Mouse (Mus musculus): ENCODE measurements at regions not wholly inside any gene's neighbourhood (a gene's known extent, or its start where the extent isn't known, plus 50 kb on each side); places are given as distances from the start of the nearest gene placed in this dataset.

GRCm38 (mm10) chr4:153763413-153763812 is 193.6 kb upstream of the A430005L14Rik start:
- Histone ChIP-seq H3K4me2 (ENCODE audit: low read depth, low read length) (no peak overlapping the region), H3K9me3 (ENCODE audit: control insufficient read depth, low read length) (no peaks in the 10 kb centered on the region), H3K9ac (ENCODE audit: low read depth, low read length) (no peak overlapping the region), H3K4me1 (ENCODE audit: control insufficient read depth, insufficient read depth, low read length) (no peaks in the 10 kb centered on the region), H3K4me3 (ENCODE audit: low read depth, low read length) (no peak overlapping the region), H3K36me3 (ENCODE audit: control insufficient read depth, insufficient read depth, low read length) (no peaks in the 10 kb centered on the region), H3K27ac (replicated peaks; ENCODE audit: low read depth, low read length) (no peak overlapping the region), H3K27me3 (replicated peaks; ENCODE audit: control insufficient read depth, insufficient read depth, low read length) (no peaks in the 10 kb centered on the region)
- ATAC-seq (ENCODE audit: low read depth) (no peak), DNase-seq (ENCODE audit: low spot score) (no peak)
- 80% methylated on average over 10 of the region's 10 CpGs for WGBS

- no peak overlapping the region for H3K4me3 ChIP-seq (ENCODE audit: low read depth, low read length)
- H3K27ac ChIP-seq (replicated peaks; ENCODE audit: low read depth, low read length), result no peak overlapping the region
- 79% methylated on average over 9 of the region's 9 CpGs for WGBS
- H3K4me1 ChIP-seq (ENCODE audit: control insufficient read depth, insufficient read depth, low read length), result no peaks in the 10 kb centered on the region
- H3K9ac ChIP-seq (ENCODE audit: low read depth, low read length), result no peak overlapping the region
- H3K27me3 ChIP-seq (replicated peaks; ENCODE audit: control insufficient read depth, insufficient read depth, low read length), result no peaks in the 10 kb centered on the region
- DNase-seq (ENCODE audit: low spot score) (no peak), ATAC-seq (ENCODE audit: low read depth) (no peak)
- H3K36me3 ChIP-seq (ENCODE audit: control insufficient read depth, insufficient read depth, low read length), result no peaks in the 10 kb centered on the region
- H3K4me2 ChIP-seq (ENCODE audit: low read depth, low read length), result no peak overlapping the region
- no peaks in the 10 kb centered on the region for H3K9me3 ChIP-seq (ENCODE audit: control insufficient read depth, low read length)
Observed at GRCm38 (mm10) chr4:153767713-153768112, 189.3 kb upstream of the A430005L14Rik start.

GRCm38 (mm10) chr4:153768350-153768749 is 188.7 kb upstream of the A430005L14Rik start:
- Histone ChIP-seq H3K4me2 (ENCODE audit: low read depth, low read length) (no peak overlapping the region), H3K36me3 (ENCODE audit: control insufficient read depth, insufficient read depth, low read length) (no peaks in the 10 kb centered on the region), H3K9ac (ENCODE audit: low read depth, low read length) (no peak overlapping the region), H3K4me3 (ENCODE audit: low read depth, low read length) (no peak overlapping the region), H3K27ac (replicated peaks; ENCODE audit: low read depth, low read length) (no peak overlapping the region), H3K4me1 (ENCODE audit: control insufficient read depth, insufficient read depth, low read length) (no peaks in the 10 kb centered on the region), H3K27me3 (replicated peaks; ENCODE audit: control insufficient read depth, insufficient read depth, low read length) (no peaks in the 10 kb centered on the region), H3K9me3 (ENCODE audit: control insufficient read depth, low read length) (no peaks in the 10 kb centered on the region)
- ATAC-seq (ENCODE audit: low read depth) (no peak), DNase-seq (ENCODE audit: low spot score) (no peak)
- 31% methylated on average over 3 of the region's 3 CpGs for WGBS

GRCm38 (mm10) chr4:153770675-153771074 is 186.4 kb upstream of the A430005L14Rik start:
- Histone ChIP-seq H3K27me3 (replicated peaks; ENCODE audit: control insufficient read depth, insufficient read depth, low read length) (no peaks in the 10 kb centered on the region), H3K4me2 (ENCODE audit: low read depth, low read length) (no peak overlapping the region), H3K9me3 (ENCODE audit: control insufficient read depth, low read length) (no peaks in the 10 kb centered on the region), H3K4me3 (ENCODE audit: low read depth, low read length) (no peak overlapping the region), H3K4me1 (ENCODE audit: control insufficient read depth, insufficient read depth, low read length) (no peaks in the 10 kb centered on the region), H3K9ac (ENCODE audit: low read depth, low read length) (no peak overlapping the region), H3K36me3 (ENCODE audit: control insufficient read depth, insufficient read depth, low read length) (no peaks in the 10 kb centered on the region), H3K27ac (replicated peaks; ENCODE audit: low read depth, low read length) (no peak overlapping the region)
- ATAC-seq (ENCODE audit: low read depth), result no peak
- 38% methylated on average over 5 of the region's 5 CpGs for WGBS
- no peak for DNase-seq (ENCODE audit: low spot score)

GRCm38 (mm10) chr4:153780501-153780900 is 176.5 kb upstream of the A430005L14Rik start:
- H3K9me3 ChIP-seq (ENCODE audit: control insufficient read depth, low read length), result no peaks in the 10 kb centered on the region
- no peak overlapping the region for H3K27ac ChIP-seq (replicated peaks; ENCODE audit: low read depth, low read length)
- no peak overlapping the region for H3K4me2 ChIP-seq (ENCODE audit: low read depth, low read length)
- no peak for ATAC-seq (ENCODE audit: low read depth)
- H3K4me3 ChIP-seq (ENCODE audit: low read depth, low read length), result no peak overlapping the region
- H3K4me1 ChIP-seq (ENCODE audit: control insufficient read depth, insufficient read depth, low read length), result no peaks in the 10 kb centered on the region
- H3K27me3 ChIP-seq (replicated peaks; ENCODE audit: control insufficient read depth, insufficient read depth, low read length), result no peaks in the 10 kb centered on the region
- no peak for DNase-seq (ENCODE audit: low spot score)
- H3K36me3 ChIP-seq (ENCODE audit: control insufficient read depth, insufficient read depth, low read length), result no peaks in the 10 kb centered on the region
- WGBS, result 60% methylated on average over 2 of the region's 2 CpGs
- no peak overlapping the region for H3K9ac ChIP-seq (ENCODE audit: low read depth, low read length)

GRCm38 (mm10) chr4:153781271-153781670 is 175.8 kb upstream of the A430005L14Rik start:
- ATAC-seq (ENCODE audit: low read depth) (no peak), DNase-seq (ENCODE audit: low spot score) (no peak)
- no peaks in the 10 kb centered on the region for H3K9me3 ChIP-seq (ENCODE audit: control insufficient read depth, low read length)
- H3K4me3 ChIP-seq (ENCODE audit: low read depth, low read length), result no peak overlapping the region
- H3K4me2 ChIP-seq (ENCODE audit: low read depth, low read length), result no peak overlapping the region
- H3K4me1 ChIP-seq (ENCODE audit: control insufficient read depth, insufficient read depth, low read length), result no peaks in the 10 kb centered on the region
- WGBS, result 76% methylated on average over 7 of the region's 7 CpGs
- no peaks in the 10 kb centered on the region for H3K36me3 ChIP-seq (ENCODE audit: control insufficient read depth, insufficient read depth, low read length)
- H3K27ac ChIP-seq (replicated peaks; ENCODE audit: low read depth, low read length), result no peak overlapping the region
- no peak overlapping the region for H3K9ac ChIP-seq (ENCODE audit: low read depth, low read length)
- no peaks in the 10 kb centered on the region for H3K27me3 ChIP-seq (replicated peaks; ENCODE audit: control insufficient read depth, insufficient read depth, low read length)

- Histone ChIP-seq H3K27me3 (replicated peaks; ENCODE audit: control insufficient read depth, insufficient read depth, low read length) (no peaks in the 10 kb centered on the region), H3K4me2 (ENCODE audit: low read depth, low read length) (no peak overlapping the region), H3K36me3 (ENCODE audit: control insufficient read depth, insufficient read depth, low read length) (no peaks in the 10 kb centered on the region), H3K27ac (replicated peaks; ENCODE audit: low read depth, low read length) (no peak overlapping the region), H3K4me1 (ENCODE audit: control insufficient read depth, insufficient read depth, low read length) (no peaks in the 10 kb centered on the region), H3K9ac (ENCODE audit: low read depth, low read length) (no peak overlapping the region), H3K9me3 (ENCODE audit: control insufficient read depth, low read length) (no peaks in the 10 kb centered on the region), H3K4me3 (ENCODE audit: low read depth, low read length) (no peak overlapping the region)
- no peak for DNase-seq (ENCODE audit: low spot score)
- no peak for ATAC-seq (ENCODE audit: low read depth)
- 77% methylated on average over 10 of the region's 10 CpGs for WGBS
Observed at GRCm38 (mm10) chr4:153781981-153782521, 175.0 kb upstream of the A430005L14Rik start.

GRCm38 (mm10) chr4:153784401-153784800 is 172.6 kb upstream of the A430005L14Rik start:
- H3K4me3 ChIP-seq (ENCODE audit: low read depth, low read length), result no peak overlapping the region
- no peak overlapping the region for H3K9ac ChIP-seq (ENCODE audit: low read depth, low read length)
- H3K4me2 ChIP-seq (ENCODE audit: low read depth, low read length), result no peak overlapping the region
- H3K27me3 ChIP-seq (replicated peaks; ENCODE audit: control insufficient read depth, insufficient read depth, low read length), result no peaks in the 10 kb centered on the region
- H3K9me3 ChIP-seq (ENCODE audit: control insufficient read depth, low read length), result no peaks in the 10 kb centered on the region
- DNase-seq (ENCODE audit: low spot score), result no peak
- no peak overlapping the region for H3K27ac ChIP-seq (replicated peaks; ENCODE audit: low read depth, low read length)
- no peaks in the 10 kb centered on the region for H3K4me1 ChIP-seq (ENCODE audit: control insufficient read depth, insufficient read depth, low read length)
- H3K36me3 ChIP-seq (ENCODE audit: control insufficient read depth, insufficient read depth, low read length), result no peaks in the 10 kb centered on the region
- ATAC-seq (ENCODE audit: low read depth), result no peak
- 90% methylated on average over 11 of the region's 11 CpGs for WGBS

- H3K9ac ChIP-seq (ENCODE audit: low read depth, low read length), result no peak overlapping the region
- ATAC-seq (ENCODE audit: low read depth) (no peak), DNase-seq (ENCODE audit: low spot score) (no peak)
- no peaks in the 10 kb centered on the region for H3K27me3 ChIP-seq (replicated peaks; ENCODE audit: control insufficient read depth, insufficient read depth, low read length)
- H3K36me3 ChIP-seq (ENCODE audit: control insufficient read depth, insufficient read depth, low read length), result no peaks in the 10 kb centered on the region
- no peak overlapping the region for H3K4me2 ChIP-seq (ENCODE audit: low read depth, low read length)
- 66% methylated on average over 4 of the region's 4 CpGs for WGBS
- no peak overlapping the region for H3K27ac ChIP-seq (replicated peaks; ENCODE audit: low read depth, low read length)
- no peak overlapping the region for H3K4me3 ChIP-seq (ENCODE audit: low read depth, low read length)
- H3K9me3 ChIP-seq (ENCODE audit: control insufficient read depth, low read length), result no peaks in the 10 kb centered on the region
- H3K4me1 ChIP-seq (ENCODE audit: control insufficient read depth, insufficient read depth, low read length), result no peaks in the 10 kb centered on the region
Observed at GRCm38 (mm10) chr4:153785564-153785963, 171.5 kb upstream of the A430005L14Rik start.

Measured in embryonic facial prominence, embryonic 14.5 days (tissue).